Mouse (Mus musculus) CH12F3 (cell line): ENCODE measurements around the gene Ubl3.

Source experiments
- in situ Hi-C: fragments of 300-500 bp; cut with MboI; formaldehyde crosslinking; loops from 2 replicates; pipeline ENCODE4 v1.14.3; 2020; ENCODE audit warnings: low sequenced_read_pairs

Gene Ubl3

DNA sequence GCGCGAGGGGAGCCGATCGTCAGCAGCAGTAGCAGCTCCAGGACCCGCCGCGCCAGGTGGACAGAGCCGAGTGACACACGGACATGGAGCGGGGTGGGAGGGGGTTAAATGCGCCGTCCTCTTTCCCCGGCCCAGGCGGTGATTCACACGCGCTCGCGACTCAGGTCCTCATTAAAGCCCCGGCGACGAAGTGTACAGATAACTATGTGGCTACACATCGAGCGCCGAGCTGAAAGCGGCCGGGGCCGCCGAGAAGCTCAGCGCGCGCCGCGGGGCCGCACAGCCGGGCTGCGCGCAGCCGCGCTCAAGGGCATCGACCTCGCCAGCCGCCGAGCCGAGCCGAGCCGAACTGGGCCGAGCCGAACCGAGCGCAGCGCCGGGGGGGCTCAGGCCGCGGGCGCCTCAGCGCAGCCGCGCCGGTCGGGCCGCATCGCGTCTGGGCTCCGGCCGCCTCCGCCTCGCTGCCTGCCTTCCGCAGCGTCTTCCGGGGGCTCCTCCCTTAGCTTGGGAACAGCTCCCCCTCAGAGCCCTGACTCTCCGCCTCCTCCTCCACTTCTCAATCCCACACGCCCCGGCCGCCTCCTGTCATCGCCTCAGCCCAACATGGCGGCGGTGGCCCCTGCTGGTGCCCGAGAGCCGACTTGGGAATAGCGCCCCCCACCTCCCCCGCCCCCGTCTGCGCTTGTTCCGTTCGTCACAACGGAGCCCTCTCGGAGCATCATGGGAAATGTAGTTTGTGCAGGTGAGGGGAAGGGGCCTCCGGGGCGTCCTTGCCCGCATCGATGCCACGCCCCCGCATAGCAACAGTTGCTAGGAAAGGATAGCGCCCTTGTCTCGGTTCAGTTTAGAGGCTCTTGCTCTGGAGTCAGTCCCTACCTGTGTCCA lies at the start of gene Ubl3:
Gene Ubl3, minus strand, starts transcription at position 603 of the 885 bp plus-strand sequence.
- in situ Hi-C loops = no loop called here

DNA sequence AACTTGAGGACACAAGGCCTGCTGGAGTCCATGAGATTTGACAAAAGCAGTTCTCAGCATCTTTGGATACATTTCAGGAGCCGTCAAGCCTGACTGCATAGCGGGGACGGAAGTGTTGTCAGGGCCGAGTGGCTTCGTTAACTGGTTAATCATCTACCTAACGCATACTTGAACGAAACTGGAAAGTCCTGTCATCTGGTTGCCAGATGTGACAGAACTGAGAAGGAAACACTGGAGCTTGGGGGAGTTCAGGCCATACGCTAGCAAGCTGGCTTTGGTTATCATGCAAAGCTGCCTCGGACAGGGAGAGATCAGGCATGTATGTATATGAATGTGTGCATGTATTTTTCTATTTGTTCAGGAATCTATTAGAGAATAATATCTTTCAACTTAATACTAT lies 45.8 kb upstream of the Ubl3 start:
- in situ Hi-C loops = no loop called here

DNA sequence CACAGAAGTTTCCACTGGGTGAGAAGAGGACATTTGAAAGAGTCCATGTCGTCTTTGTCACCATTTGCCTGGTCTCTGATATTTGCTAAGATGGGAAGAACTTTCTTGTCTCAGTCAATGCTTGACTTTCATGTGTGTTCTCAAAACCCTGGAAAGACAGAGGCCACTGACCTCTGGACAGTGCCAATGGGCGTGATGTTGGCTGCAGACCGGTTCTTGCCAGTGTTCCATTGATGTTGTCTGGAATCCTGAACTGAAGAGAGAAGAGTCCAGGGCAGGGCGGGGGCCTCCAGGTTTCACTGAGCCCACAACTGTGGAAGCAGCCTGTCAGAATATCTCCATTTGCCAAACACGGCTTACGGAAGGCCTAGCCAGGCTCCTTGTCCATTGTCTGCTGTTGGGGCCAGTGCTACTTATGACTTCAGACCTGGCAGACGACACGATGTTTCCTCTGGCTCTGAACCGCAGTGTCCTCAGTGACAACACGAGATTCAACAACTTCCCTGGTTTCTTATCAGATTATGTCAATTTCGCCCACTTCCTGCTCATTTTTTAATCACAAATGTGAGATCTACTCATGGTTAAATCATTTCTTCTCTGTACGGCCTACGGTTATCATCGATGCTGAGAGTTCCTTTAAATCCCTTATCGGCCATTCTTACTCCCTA lies 43.6 kb upstream of the Ubl3 start:
- in situ Hi-C loops = no loop called here

DNA sequence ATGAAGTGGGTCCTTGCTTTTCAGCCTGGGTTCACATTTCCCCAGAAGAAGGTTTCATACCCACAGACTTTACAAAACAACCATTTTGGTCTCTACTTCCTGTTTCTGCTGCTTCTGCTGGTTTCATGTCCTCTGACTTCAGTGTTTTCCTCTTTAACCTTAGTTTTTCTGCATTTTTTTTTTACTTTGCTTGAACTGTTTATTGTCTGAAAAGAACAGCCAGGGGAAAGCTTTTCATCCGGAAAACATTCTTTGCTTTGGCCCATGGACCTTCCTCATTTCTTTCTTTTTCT lies 42.8 kb upstream of the Ubl3 start:
- in situ Hi-C loops = no loop called here

DNA sequence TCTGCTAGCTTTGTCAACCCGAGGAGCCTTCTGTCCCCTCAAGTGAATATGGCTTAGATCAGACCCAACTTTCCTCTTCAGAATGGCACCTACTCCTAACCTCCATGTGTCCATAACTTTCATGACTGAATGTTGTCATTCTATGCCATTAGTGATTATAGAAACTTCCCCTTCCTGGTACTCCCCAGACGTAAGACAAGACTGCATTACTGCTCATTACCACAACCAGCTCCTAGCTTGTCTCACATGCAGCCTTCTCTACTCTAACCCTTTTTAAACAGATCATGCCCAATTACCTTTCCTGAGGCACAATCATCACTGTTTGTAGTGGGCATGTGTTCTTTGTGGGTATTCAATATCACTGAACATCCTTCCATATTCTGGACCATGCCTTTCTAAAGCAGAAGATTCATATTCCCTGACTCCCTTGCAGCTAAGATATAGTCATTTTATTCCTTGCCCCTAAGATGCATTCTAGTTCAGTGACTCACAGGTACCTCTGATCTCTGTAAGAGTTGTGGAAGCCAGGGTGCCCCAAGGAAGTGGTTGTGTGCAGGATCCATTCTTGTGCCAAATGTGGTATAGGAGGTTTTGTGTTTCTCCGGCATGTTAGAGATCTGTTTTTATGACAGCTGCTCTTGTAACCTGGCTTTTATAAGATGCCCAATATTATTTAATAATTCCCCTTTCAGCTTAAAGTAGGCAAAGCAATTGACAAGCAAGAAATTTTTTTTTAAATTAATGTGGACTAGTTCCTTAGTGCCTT lies 42.3 kb upstream of the Ubl3 start:
- in situ Hi-C loops = no loop called here

DNA sequence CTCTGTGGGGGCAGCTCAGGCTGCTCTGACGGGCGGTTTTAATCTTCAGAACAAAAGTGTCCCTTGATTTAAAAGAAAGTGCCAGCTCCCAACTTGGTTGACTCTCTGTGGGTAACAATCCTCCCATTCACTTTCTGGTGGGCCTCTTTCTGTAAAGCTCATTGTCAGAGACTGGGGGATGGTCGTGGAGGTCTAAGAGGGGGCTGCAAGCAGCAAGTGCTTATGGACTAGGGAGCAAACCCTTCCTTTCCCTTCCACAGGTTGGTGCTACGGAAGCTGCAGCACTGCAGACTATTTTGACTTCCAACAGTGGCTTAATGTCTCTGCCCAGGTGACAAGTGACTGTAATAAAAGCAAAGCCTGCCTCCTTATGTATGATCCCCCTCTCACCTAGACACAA lies 41.0 kb upstream of the Ubl3 start:
- in situ Hi-C loops = no loop called here

DNA sequence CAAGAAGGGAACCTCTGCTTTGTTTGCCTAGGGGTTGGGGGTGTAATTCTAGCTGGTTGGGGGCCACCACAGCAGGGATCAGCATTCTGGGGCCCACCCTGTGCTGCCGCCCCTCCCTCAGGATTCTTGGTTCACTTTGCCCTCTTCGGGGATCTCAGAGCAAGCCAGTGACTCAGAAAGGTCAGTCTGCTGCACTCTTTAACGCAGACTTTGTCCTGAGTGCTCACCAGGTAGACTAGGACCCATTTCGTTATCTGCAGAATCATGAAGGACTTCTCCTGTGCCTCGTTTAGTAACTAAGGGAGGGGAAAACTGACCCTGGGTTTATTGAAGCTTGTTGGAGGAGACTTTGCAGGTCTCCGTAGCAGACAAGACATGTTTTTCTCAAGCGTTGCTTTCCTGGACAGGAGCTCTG lies 38.9 kb upstream of the Ubl3 start:
- in situ Hi-C loops = no loop called here

DNA sequence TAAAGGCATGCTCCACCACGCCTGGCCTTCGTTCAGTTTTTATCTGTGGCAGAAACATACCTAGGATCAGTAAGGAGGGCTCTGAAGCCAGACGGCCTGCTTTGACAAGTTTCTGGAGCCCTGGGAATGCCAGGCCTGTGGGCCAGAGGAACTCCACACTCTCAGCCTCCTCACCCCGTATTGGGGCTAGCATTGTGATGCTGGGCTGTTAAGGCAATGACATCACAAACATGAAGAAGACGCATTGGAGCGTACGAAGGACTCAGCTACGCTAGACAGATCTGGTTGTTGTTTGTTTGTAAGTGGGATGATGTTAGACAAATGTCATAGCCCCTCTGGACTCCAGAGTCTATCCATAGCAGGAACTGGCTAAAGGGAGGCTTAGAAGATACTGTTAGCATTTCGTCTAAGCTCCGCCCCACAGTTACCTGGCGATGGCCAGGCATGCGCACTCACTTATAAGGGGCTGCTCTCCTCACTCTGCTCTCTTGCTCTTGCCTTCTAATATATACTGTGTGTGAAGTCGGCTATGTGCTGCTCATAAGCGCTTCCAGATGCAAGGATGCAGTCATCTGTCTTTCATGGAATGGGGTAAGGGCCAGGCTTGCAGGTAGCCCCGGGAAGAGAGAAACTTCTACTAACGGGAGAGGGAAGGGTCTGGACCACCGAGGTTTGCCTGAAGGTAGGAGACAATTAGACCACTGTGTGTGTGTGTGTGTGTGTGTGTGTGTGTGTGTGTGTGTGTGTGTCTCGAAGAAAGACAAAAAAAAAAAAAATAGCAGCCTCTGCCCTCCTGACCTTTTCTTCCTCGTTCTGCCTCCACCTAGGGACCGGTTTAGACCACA lies 38.2 kb upstream of the Ubl3 start:
- in situ Hi-C loops = no loop called here

DNA sequence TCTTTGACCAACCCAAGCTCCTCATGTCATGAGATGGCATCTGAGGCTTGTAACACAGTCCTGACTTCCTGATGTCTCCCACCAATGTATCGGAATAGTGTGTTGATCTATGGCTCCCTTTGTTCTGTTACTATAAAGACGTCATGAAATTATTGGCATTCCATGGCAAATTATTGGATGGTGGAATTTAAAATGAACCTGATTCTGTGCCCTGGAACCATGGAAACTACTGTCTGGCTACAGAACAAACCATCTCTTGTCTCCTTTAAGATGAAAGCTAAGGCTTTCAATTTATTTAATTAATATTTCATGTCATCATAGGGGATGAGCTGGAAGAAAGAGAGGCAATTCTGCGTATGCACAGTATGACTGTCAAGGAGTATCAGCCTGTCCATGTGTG lies 36.4 kb upstream of the Ubl3 start:
- in situ Hi-C loops = no loop called here

DNA sequence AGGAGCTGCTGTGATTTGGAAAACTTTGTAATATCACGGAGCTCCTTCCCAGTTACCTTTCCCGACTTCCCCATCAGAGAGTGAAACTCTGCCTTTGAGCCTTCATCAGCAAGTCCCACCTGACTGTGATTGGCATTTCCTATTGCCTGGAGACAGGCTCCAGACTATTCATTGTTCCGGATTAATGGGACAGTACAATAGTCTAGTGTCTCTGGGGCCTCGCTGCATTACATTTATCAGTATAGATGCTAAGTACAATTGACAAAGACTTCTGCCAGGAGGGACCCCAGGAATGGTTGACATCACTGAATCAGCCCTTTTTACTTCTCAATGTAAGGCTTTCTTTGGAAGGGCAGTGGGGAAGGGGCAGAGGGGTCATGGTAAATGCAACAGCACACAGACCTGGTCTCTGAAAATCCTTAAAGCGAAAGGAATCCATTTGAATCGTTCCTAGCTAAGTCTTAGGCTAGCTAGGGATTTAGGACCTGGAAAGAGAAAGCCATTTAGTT lies 35.6 kb upstream of the Ubl3 start:
- in situ Hi-C loops = no loop called here

DNA sequence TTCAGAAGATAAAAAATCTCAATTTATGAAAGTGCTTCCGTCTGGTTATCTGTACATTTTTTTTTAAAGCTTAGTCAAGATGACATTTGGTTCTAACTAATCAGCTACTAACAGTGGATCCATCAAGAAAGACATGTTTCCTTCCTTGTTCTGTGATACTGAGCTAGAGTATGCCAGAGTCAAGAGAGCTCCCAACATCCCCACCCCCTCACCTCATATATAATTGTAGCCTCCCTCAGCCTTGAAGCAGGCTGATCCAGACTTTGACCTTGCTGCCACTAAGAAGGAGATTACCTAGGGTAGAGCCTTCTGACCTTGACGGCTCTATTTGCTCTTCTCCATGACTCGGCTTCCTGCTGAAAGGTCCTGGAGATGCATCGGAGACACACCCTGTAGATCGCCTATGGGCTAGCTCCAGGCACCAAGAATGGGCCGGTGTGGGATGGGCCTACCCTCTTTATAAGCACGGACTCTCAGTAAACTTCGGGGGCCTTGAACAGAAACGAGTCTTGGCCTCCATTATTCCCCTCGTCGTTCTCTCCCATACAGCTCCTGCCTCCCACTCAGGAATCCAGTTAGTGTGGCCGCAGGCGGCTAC lies 27.9 kb upstream of the Ubl3 start:
- in situ Hi-C loops = no loop called here

DNA sequence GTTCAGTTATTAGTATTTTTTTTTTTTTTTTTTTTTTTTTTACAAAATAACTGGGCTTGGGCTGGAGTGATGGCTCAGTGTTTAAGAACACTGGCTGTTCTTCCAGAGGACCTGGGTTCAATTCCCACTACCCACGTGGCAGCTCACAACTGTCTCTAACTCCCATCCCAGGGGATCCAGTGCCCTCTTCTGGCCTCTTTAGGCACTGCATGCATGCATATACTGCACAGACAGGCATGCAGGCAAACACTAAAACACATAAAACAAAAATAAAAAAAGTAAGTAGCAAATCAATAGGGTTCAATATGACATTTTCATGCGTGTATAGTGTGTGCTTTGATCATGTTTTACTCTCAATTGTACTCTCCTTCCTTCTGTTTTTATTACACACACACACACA lies 26.6 kb upstream of the Ubl3 start:
- in situ Hi-C loops = no loop called here

DNA sequence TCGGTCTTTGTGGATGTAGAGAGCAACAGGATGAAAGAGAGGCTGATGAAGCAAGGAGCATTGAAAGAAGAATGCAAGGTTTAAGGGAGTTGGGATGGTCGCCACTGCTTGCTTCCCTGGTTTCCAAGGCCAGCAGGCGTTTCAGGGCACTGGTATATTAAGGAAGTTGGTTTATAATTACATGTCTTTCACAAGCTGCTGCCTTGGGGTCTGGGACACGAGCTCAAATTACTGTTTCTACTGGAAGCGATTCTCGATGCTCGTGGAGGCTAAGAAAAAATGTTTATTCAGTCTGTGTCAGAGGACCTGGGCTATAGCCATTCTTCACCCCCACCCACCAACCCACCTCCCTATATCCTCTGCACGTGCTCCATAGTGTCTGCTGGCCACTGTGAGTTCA lies 25.8 kb upstream of the Ubl3 start:
- in situ Hi-C loops = no loop called here

DNA sequence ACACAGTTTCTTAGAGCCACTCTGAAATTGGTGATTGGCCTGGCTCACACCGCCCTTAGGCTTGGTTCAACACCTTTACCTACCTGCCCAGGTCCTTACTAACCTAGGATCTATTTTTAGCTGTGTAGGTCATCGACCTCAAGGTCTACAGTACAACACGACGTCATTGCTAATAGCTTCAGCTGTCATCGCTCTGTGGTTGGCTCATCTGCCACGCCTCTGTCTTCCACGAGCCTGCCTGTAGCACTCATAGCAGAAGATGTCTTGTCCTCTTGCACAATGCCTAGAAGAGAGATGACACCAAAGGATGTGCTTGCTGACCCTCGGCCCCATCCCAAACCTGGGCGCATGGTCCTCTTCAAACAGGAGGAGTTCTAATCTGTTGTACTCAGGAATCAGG lies 24.7 kb upstream of the Ubl3 start:
- in situ Hi-C loops = no loop called here

DNA sequence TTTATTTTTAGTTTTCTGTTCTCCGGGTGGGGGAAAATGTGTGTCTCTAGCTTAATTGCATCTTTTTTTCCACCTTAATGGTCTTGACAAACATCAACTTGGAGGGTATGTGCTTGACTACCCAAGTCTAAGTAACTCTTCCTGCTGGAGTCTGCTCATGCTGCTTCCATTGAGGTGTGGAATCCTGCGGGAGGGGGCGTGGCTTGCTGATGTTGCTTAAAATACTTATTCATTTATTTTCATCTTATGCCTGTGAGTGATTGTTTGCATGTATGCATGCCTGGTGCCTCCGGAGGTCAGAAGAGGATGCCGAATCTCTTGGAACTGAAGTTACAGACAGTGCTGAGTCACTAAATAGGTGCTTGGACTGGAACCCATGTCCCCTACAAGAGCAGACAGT lies 22.6 kb upstream of the Ubl3 start:
- in situ Hi-C loops = no loop called here

DNA sequence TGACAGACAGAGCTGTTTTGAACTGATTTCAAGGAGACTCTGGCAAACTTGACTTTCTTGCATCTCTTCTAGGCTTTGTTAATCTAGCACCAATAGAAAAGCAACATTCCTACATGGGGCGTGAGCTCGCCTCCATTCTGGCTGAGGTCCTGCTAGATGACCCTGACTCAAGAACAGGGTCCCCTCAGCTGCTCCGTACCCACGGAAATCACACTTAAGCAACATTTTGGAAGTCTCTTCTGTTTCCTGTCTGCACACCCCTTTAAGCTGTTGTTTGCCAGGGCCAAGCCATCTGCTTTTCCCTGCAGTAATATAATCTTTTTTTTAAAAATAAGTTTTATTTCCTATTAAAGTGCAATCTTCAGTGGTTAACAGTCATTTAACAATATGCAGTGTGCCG lies 20.1 kb upstream of the Ubl3 start:
- in situ Hi-C loops = no loop called here

DNA sequence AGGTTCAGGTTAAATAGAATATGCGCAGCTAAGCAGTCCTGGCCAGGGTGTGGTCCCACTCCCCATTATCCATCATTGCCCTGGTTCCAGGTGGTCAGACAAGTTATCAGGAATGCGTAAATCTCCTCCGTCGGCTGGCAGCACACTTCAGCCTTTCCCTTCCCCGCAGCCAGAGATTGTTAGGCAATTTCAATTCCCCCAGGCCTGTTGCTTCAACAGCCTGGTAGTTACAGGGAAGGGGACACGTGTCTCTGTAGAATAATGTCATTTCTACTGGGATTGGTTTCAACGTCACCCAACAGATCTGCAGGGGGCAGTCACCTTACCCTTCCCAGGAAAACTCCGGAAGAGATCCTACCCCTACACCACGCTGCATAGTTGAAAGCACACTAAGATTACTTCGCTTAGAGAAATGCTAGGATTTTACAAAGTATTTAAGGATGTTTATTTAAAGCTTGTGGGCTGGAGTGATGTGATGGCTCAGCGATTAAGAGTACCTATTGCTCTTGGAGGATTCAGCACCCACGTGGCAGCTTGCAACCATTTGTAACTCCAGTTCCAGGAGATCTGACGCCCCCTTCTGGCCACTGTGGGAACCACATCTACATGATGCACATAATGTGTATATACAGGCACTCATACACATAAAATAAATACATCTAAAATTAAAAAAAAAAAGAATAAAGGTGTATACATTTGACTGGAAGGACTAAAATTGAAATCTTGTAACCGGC lies 18.1 kb upstream of the Ubl3 start:
- in situ Hi-C loops = no loop called here

DNA sequence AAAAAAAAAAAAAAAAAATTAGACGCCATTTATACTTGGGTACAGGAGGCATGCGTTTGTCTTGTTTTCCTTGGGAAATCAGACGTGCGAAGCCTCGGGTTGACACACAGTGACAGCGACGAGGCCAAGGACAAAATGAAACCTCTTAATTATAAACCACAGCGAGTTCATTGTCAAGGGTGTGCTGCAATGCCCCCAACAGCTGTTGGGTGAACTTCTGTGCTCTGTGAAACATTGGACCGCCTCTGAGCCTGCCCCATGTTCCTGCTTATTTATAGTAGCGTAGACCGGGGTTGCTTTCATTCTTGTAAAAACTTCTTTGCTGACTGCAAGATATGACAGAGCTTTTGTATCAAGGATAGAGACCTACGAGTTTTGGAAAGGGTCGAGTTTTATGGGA lies 16.9 kb upstream of the Ubl3 start:
- in situ Hi-C loops = no loop called here

DNA sequence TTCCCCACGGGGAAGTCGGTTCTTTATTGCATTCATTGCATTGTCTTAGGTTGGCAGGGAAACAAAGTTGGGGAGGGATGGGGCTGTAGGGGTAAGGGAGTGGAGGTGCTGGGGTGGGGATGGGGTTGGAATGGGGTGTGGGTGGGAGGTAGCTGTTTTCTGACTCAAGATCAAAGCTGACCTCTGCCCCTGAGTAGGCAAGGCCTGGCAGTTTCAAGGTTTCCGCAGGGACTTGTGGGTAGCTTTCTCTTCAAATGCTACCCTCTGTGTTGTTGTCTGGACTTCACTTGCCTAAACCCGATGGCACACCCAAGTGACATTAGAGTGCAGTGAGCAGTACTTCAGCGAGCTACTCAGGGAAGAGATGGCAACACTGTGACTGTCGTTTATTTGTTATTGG lies 13.0 kb upstream of the Ubl3 start:
- in situ Hi-C loops = no loop called here

DNA sequence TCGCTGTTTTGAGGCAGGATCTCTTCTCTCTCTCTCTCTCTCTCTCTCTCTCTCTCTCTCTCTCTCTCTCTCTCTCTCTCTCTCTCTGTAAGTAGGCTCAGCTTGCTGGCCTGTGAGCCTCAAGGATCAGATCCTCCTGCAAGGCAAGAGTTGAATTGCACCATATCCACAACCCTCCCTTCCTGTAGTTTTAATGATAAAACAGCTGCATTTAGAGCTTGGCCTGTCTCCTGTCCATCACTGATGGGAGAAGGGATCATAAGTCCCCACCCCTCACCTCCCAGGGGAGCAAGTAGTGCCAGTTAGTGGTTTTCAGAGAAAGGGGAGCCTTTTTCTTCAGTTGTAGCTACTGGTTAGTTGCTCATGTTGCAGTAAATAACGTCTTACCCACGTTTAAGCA lies 11.5 kb upstream of the Ubl3 start:
- in situ Hi-C loops = no loop called here
